Mouse (Mus musculus): ENCODE data around the gene Cfd.

GRCm38 (mm10) chr10:79855558-79856184 is 35.0 kb upstream of the Cfd start:
- no peak for TF ChIP-seq CTCF (IDR thresholded peaks at IDR 0.05; ENCODE audit: borderline replicate concordance, insufficient read depth, low read length)
- no peak; the same call in 1 of the 2 replicates for TF ChIP-seq POLR2A (IDR thresholded peaks at IDR 0.05; ENCODE audit: low read depth, low read length)
